Mouse (Mus musculus) midbrain, embryonic 13.5 days (tissue): Measurements from ENCODE around the gene Pdcd11. TPM values are rescaled to one million over a fixed set of nuclear protein-coding genes. Genes with fewer than 3 reads are reported as not detected.

Experiments
- ATAC-seq: fragments of 200-750 bp; cut with Nextera tagmentation; 2 replicates; pipeline ENCODE4 v1.8.0; 2017; ENCODE audit warnings: mild to moderate bottlenecking, moderate TSS enrichment, moderate library complexity
- H3K27ac ChIP-seq: fragments of 300-500 bp; sonication (generic); 2 replicates; pipeline ENCODE4 v1.5.1; 2015; ENCODE audit warnings: inconsistent platforms, mild to moderate bottlenecking, moderate library complexity
- H3K27me3 ChIP-seq: fragments of 300-500 bp; sonication (generic); 2 replicates; pipeline ENCODE4 v1.6.1; 2015; ENCODE audit warnings: mild to moderate bottlenecking, inconsistent platforms
- H3K36me3 ChIP-seq: fragments of 300-500 bp; sonication (generic); 2 replicates; pipeline ENCODE4 v1.6.1; 2015; ENCODE audit warnings: mild to moderate bottlenecking, inconsistent platforms
- H3K4me1 ChIP-seq: fragments of 300-500 bp; sonication (generic); replicated peaks from 2 replicates; pipeline ENCODE4 v1.6.1; 2015; ENCODE audit warnings: inconsistent platforms
- H3K4me2 ChIP-seq: fragments of 300-500 bp; sonication (generic); replicated peaks from 2 replicates; pipeline ENCODE4 v1.6.1; 2015; ENCODE audit warnings: moderate library complexity, mild to moderate bottlenecking, inconsistent platforms
- H3K4me3 ChIP-seq: fragments of 300-500 bp; sonication (generic); replicated peaks from 2 replicates; pipeline ENCODE4 v1.5.1; 2015; ENCODE audit warnings: mild to moderate bottlenecking, inconsistent platforms
- H3K9ac ChIP-seq: fragments of 300-500 bp; sonication (generic); replicated peaks from 2 replicates; pipeline ENCODE4 v1.6.1; 2015; ENCODE audit warnings: mild to moderate bottlenecking, inconsistent platforms
- H3K9me3 ChIP-seq: fragments of 300-500 bp; sonication (generic); 2 replicates; pipeline ENCODE4 v1.6.1; 2016; ENCODE audit warnings: mild to moderate bottlenecking, inconsistent platforms
- WGBS: fragments of 180-500 bp; shearing (Covaris S2); methylation state at CpG from one replicate; pipeline ENCODE4 v1.1.7; 2015; 5-methylcytosine and 5-hydroxymethylcytosine counted together
- polyA plus RNA-seq: library from polyadenylated mRNA; unstranded; fragments of >200 nt; fragmentation: Nextera tagmentation; extraction: Ambion mirVana; gene quantifications from 2 replicates; pipeline ENCODE4 v1.2.1, GENCODE M21; 2015

Gene Pdcd11
- polyA plus RNA-seq, 1 experiment from 2014 or later, result 8.0 TPM

DNA sequence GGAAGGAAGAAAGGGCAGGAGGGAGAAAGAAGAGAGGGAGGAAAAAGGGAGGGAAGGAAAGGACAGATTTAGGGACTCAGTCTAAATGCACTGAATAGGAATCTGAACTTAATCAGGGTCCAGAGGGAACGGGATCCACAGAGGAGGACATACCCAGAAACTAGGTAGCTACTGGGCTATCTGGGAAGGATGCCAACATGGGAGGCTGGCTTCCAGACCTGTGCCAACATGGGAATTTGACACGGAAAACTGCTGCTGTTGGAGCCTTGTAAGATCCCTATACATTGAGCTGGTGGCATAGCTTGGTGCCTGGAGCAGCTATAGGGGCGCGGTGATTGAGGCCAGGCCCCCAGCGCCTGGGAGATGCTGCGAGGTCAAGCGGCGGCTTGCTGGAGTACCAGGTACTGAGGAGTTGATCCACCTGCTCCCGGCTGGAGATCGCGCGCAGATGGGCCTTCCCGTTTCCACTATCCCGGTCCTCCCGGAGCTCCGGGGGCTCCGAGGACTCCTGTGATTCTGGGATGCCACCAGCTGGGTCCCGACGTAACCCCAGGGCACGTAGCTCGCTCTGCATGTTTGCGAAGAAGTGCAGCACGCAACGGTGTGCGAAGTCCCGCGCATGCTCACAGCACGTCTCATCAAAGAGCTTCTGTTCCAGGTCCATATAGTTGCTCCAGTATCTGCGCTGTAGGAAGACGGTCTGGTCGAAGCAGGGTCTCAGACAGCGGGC, 60.9 kb downstream of the Pdcd11 start:
- Histone ChIP-seq H3K4me3 (peak overlapping the region; percentile 38), H3K36me3 (no peaks in the 10 kb centered on the region), H3K27me3 (no peaks in the 10 kb centered on the region), H3K9ac (peak overlapping the region; percentile 63), H3K4me1 (0 out of 2 replicates have a peak, but pooled peaks cover 5% of the 10 kb centered on the region), H3K4me2 (peak overlapping the region; percentile 62), H3K9me3 (no peaks in the 10 kb centered on the region), H3K27ac (no peak overlapping the region)
- peak; percentile 62 for ATAC-seq
- 22% methylated on average over 32 of the region's 32 CpGs for WGBS

- Histone ChIP-seq H3K27me3 (no peaks in the 10 kb centered on the region), H3K9ac (peak overlapping the region; percentile 63), H3K9me3 (no peaks in the 10 kb centered on the region), H3K27ac (no peak overlapping the region), H3K4me2 (peak overlapping the region; percentile 62), H3K4me3 (peak overlapping the region; percentile 38), H3K36me3 (no peaks in the 10 kb centered on the region), H3K4me1 (0 out of 2 replicates have a peak, but pooled peaks cover 5% of the 10 kb centered on the region)
- WGBS, result 62% methylated on average over 12 of the region's 12 CpGs
- ATAC-seq, result no peak; the same call in 1 of the 2 replicates
Observed at GRCm38 (mm10) chr19:47152062-47152369, 61.4 kb downstream of the Pdcd11 start.

DNA sequence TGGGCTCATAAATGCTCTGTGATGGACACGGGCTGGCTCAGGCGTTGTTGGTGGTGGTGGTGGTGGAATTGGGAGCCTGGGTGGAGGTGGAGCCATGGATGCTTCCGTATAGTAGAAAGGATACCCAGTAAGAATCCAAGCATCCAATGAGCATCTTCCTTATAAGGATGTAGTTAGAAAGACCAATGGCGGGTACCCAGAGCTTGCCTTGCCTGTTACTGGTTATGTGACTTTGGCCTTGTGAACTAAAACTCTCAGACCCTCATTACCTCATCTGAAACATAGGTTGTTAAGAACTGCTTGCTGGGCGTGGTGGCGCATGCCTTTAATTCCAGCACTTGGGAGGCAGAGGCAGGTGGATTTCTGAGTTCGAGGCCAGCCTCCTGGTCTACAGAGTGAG, 63.2 kb downstream of the Pdcd11 start:
- Histone ChIP-seq H3K36me3 (no peaks in the 10 kb centered on the region), H3K4me2 (no peak overlapping the region), H3K27me3 (no peaks in the 10 kb centered on the region), H3K4me3 (no peak overlapping the region), H3K9me3 (no peaks in the 10 kb centered on the region), H3K4me1 (0 out of 2 replicates have a peak, but pooled peaks cover 5% of the 10 kb centered on the region), H3K9ac (no peak overlapping the region), H3K27ac (no peak overlapping the region)
- 94% methylated on average over 7 of the region's 7 CpGs for WGBS
- ATAC-seq, result no peak

GRCm38 (mm10) chr19:47157664-47158063, 67.1 kb downstream of the Pdcd11 start, which contains the start of gene Calhm3:
Gene Calhm3, minus strand, starts transcription at chr19:47157764.
- H3K4me2 ChIP-seq, result no peak within 1 kb of the TSS
- WGBS, result 83% methylated on average over 11 of the region's 11 CpGs

DNA sequence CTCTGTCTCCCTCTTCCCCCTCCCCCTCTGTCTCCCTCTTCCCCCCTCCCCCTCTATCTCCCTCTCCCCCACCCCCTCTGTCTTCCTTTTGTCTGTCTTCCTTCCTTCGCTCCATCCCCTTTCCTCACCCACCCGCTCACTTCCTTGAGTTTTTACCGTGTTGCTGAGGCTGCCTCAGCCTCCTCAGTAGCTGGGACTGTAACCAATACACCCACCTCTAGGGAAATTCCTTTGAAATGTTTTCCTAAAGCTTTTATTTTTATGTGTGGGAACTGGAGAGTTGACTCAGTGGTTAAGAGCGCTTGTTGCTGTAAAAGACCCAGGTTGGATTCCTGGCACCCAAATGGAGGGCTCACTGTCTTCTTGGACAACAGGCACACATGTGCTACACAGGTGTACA, 71.1 kb downstream of the Pdcd11 start:
- Histone ChIP-seq H3K9ac (no peak overlapping the region), H3K9me3 (no peaks in the 10 kb centered on the region), H3K4me3 (no peak overlapping the region), H3K4me2 (no peak overlapping the region), H3K27ac (no peak overlapping the region), H3K27me3 (no peaks in the 10 kb centered on the region), H3K4me1 (no peaks in the 10 kb centered on the region), H3K36me3 (no peaks in the 10 kb centered on the region)
- no peak for ATAC-seq
- WGBS, result 67% methylated on average over 4 of the region's 4 CpGs

More at GRCm38 (mm10) chr19:47157664-47158063, 67.1 kb downstream of the Pdcd11 start, which contains the start of gene Calhm3:
- ATAC-seq, result no peak
- Histone ChIP-seq H3K27ac (no peak within 1 kb of the TSS), H3K9ac (no peak within 1 kb of the TSS), H3K4me1 (no peaks in the 10 kb centered on the region), H3K9me3 (no peaks in the 10 kb centered on the region), H3K36me3 (no peaks in the 10 kb centered on the region), H3K27me3 (no peaks in the 10 kb centered on the region), H3K4me3 (no peak within 1 kb of the TSS)

- no peak for ATAC-seq
- H3K27ac ChIP-seq, result no peak overlapping the region
- WGBS, result 96% methylated on average over 6 of the region's 6 CpGs
- H3K27me3 ChIP-seq, result no peaks in the 10 kb centered on the region
- H3K36me3 ChIP-seq, result no peaks in the 10 kb centered on the region
- no peak overlapping the region for H3K4me2 ChIP-seq
- no peak overlapping the region for H3K4me3 ChIP-seq
- no peaks in the 10 kb centered on the region; the same call in 1 of the 2 replicates for H3K4me1 ChIP-seq
- H3K9ac ChIP-seq, result no peak overlapping the region
- no peaks in the 10 kb centered on the region for H3K9me3 ChIP-seq
Observed at GRCm38 (mm10) chr19:47163176-47163744, 72.7 kb downstream of the Pdcd11 start.

GRCm38 (mm10) chr19:47166758-47167157, 76.2 kb downstream of the Pdcd11 start:
- ATAC-seq, result no peak
- H3K36me3 ChIP-seq, result no peaks in the 10 kb centered on the region
- H3K9ac ChIP-seq, result no peak overlapping the region
- no peak overlapping the region for H3K4me3 ChIP-seq
- H3K9me3 ChIP-seq, result no peaks in the 10 kb centered on the region
- H3K4me2 ChIP-seq, result no peak overlapping the region
- H3K4me1 ChIP-seq, result no peaks in the 10 kb centered on the region; the same call in 1 of the 2 replicates
- H3K27ac ChIP-seq, result no peak overlapping the region
- no peaks in the 10 kb centered on the region for H3K27me3 ChIP-seq
- 8% methylated on average over 3 of the region's 3 CpGs for WGBS

DNA sequence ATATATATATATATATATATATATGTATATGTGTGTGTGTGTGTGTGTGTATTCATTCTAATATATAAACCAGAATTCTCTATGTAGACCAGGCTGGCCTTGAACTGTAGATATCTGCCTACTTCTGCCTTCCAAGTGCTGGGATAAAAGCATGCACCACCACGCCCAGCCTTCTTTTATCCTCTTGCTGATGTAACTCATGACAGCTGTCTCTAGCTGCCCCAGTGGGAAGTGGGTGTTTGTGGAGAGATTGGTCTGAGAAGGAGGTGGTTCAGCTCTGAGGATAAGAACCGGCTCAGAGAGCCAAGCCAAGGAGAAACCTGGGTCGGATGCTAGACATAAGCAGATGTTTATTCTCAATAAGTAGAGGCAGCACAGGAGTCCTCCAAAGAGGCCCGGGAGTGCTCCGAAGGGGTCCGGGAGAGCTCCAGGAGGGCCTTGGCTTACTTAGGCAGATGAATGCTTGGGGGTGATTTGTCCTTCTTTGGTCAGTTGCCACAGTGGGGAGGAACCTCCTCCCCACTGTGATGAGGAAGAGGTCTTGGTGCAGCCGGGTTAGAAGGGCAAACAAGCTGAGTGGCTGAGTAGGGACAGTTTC, 77.1 kb downstream of the Pdcd11 start:
- no peak for ATAC-seq
- Histone ChIP-seq H3K4me1 (no peaks in the 10 kb centered on the region; the same call in 1 of the 2 replicates), H3K36me3 (no peaks in the 10 kb centered on the region), H3K9me3 (no peaks in the 10 kb centered on the region), H3K4me3 (no peak overlapping the region), H3K27me3 (no peaks in the 10 kb centered on the region), H3K27ac (no peak overlapping the region), H3K4me2 (no peak overlapping the region), H3K9ac (no peak overlapping the region)
- 42% methylated on average over 7 of the region's 7 CpGs for WGBS

DNA sequence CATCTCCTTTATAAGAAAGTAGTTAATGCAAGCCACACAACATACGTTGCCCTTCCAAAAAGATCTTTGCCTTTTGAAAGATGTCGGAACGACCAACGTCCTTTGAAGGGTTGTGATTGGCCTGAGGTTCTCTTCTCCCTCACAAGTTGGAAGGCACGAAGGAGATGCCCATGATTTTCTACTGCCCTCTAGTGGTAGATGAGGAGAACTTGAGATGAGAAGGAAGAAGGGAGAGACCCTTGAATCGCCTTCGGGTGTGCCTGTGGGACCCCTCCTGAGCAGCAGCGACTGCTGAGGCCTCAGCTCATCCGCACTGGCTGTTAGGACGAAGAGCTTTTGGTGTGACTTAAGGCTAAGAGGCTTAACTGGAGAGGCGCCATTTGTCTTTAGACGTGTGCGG, 77.7 kb downstream of the Pdcd11 start:
- Histone ChIP-seq H3K4me2 (peak overlapping the region; percentile 31), H3K9ac (no peak overlapping the region), H3K4me3 (no peak overlapping the region), H3K4me1 (no peaks in the 10 kb centered on the region; the same call in 1 of the 2 replicates), H3K36me3 (no peaks in the 10 kb centered on the region), H3K27ac (no peak overlapping the region), H3K9me3 (no peaks in the 10 kb centered on the region), H3K27me3 (no peaks in the 10 kb centered on the region)
- 0 out of 2 replicates have a peak, but pooled peaks have one; percentile 60 for ATAC-seq
- WGBS, result 7% methylated on average over 13 of the region's 13 CpGs

- 26% methylated on average over 11 of the region's 11 CpGs for WGBS
- Histone ChIP-seq H3K4me3 (no peak overlapping the region), H3K27me3 (no peaks in the 10 kb centered on the region), H3K4me2 (peak overlapping the region; percentile 31; the same call in 1 of the 2 replicates), H3K9me3 (no peaks in the 10 kb centered on the region), H3K9ac (no peak overlapping the region), H3K4me1 (no peaks in the 10 kb centered on the region; the same call in 1 of the 2 replicates), H3K27ac (no peak overlapping the region), H3K36me3 (no peaks in the 10 kb centered on the region)
- ATAC-seq, result peak; percentile 37; the same call in 1 of the 2 replicates
Observed at GRCm38 (mm10) chr19:47168793-47169412, 78.3 kb downstream of the Pdcd11 start.

DNA sequence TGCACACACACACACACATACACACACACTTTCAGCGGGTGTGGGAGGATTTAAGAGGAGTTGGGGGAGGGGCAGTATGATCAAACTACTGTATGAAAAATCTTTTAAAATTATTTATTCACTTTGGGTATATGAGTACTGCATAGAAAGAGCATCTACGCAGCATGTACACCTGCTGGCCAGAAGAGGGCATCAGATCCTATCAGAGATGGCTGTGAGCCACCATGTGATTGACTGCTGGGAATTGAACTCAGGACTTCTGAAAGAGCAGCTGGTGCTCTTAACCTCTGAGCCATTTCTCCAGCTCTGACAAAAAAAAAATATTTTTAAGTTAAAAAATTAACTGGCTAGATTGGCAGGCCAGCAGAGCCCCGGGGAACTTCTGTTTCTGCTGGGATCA, 83.9 kb downstream of the Pdcd11 start:
- Histone ChIP-seq H3K36me3 (no peaks in the 10 kb centered on the region), H3K4me1 (peaks cover 9% of the 10 kb centered on the region), H3K4me3 (no peak overlapping the region), H3K9ac (no peak overlapping the region), H3K4me2 (no peak overlapping the region), H3K27me3 (peaks cover 22% of the 10 kb centered on the region), H3K9me3 (no peaks in the 10 kb centered on the region), H3K27ac (no peak overlapping the region)
- ATAC-seq, result no peak
- 62% methylated on average over 3 of the region's 3 CpGs for WGBS

DNA sequence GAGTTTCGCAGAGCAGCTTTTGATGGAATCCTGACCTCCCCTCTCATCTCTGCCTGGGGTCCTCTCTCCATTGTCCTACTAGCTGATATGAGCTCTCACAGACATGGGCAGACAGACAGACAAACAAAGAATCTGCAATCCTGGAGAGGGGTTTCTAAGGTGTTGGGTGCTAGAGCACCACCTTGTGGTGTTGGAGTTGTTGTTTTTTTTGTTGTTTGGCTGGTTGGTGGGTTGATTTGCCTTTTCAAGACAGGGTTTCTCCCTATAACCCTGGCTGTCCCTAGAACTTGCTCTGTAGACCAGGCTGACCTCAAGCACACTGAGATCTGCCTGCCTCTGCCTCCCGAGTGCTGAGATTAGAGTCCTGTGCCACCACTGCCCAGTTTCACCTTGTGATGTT, 84.9 kb downstream of the Pdcd11 start:
- WGBS, result 72% methylated on average over 2 of the region's 2 CpGs
- peaks cover 18% of the 10 kb centered on the region for H3K4me1 ChIP-seq
- H3K36me3 ChIP-seq, result no peaks in the 10 kb centered on the region
- H3K9me3 ChIP-seq, result no peaks in the 10 kb centered on the region
- peaks cover 32% of the 10 kb centered on the region for H3K27me3 ChIP-seq
- H3K27ac ChIP-seq, result no peak overlapping the region
- no peak overlapping the region for H3K9ac ChIP-seq
- H3K4me2 ChIP-seq, result no peak overlapping the region
- ATAC-seq, result no peak
- H3K4me3 ChIP-seq, result no peak overlapping the region
